Mouse (Mus musculus) midbrain, embryonic 13.5 days (tissue): ENCODE data around the gene Fam178b. TPM values are rescaled to one million over a fixed set of nuclear protein-coding genes. Genes with fewer than 3 reads are reported as not detected.

Source experiments
- ATAC-seq: fragments of 200-750 bp; cut with Nextera tagmentation; 2 replicates; pipeline ENCODE4 v1.8.0; 2017; ENCODE audit warnings: mild to moderate bottlenecking, moderate TSS enrichment, moderate library complexity
- H3K27ac ChIP-seq: fragments of 300-500 bp; sonication (generic); 2 replicates; pipeline ENCODE4 v1.5.1; 2015; ENCODE audit warnings: inconsistent platforms, mild to moderate bottlenecking, moderate library complexity
- H3K27me3 ChIP-seq: fragments of 300-500 bp; sonication (generic); 2 replicates; pipeline ENCODE4 v1.6.1; 2015; ENCODE audit warnings: mild to moderate bottlenecking, inconsistent platforms
- H3K36me3 ChIP-seq: fragments of 300-500 bp; sonication (generic); 2 replicates; pipeline ENCODE4 v1.6.1; 2015; ENCODE audit warnings: mild to moderate bottlenecking, inconsistent platforms
- H3K4me1 ChIP-seq: fragments of 300-500 bp; sonication (generic); replicated peaks from 2 replicates; pipeline ENCODE4 v1.6.1; 2015; ENCODE audit warnings: inconsistent platforms
- H3K4me2 ChIP-seq: fragments of 300-500 bp; sonication (generic); replicated peaks from 2 replicates; pipeline ENCODE4 v1.6.1; 2015; ENCODE audit warnings: moderate library complexity, mild to moderate bottlenecking, inconsistent platforms
- H3K4me3 ChIP-seq: fragments of 300-500 bp; sonication (generic); replicated peaks from 2 replicates; pipeline ENCODE4 v1.5.1; 2015; ENCODE audit warnings: mild to moderate bottlenecking, inconsistent platforms
- H3K9ac ChIP-seq: fragments of 300-500 bp; sonication (generic); replicated peaks from 2 replicates; pipeline ENCODE4 v1.6.1; 2015; ENCODE audit warnings: mild to moderate bottlenecking, inconsistent platforms
- H3K9me3 ChIP-seq: fragments of 300-500 bp; sonication (generic); 2 replicates; pipeline ENCODE4 v1.6.1; 2016; ENCODE audit warnings: mild to moderate bottlenecking, inconsistent platforms
- WGBS: fragments of 180-500 bp; shearing (Covaris S2); methylation state at CpG from one replicate; pipeline ENCODE4 v1.1.7; 2015; 5-methylcytosine and 5-hydroxymethylcytosine counted together
- polyA plus RNA-seq: library from polyadenylated mRNA; unstranded; fragments of >200 nt; fragmentation: Nextera tagmentation; extraction: Ambion mirVana; gene quantifications from 2 replicates; pipeline ENCODE4 v1.2.1, GENCODE M21; 2015

Gene Fam178b
- polyA plus RNA-seq, 1 experiment from 2014 or later = not detected

DNA sequence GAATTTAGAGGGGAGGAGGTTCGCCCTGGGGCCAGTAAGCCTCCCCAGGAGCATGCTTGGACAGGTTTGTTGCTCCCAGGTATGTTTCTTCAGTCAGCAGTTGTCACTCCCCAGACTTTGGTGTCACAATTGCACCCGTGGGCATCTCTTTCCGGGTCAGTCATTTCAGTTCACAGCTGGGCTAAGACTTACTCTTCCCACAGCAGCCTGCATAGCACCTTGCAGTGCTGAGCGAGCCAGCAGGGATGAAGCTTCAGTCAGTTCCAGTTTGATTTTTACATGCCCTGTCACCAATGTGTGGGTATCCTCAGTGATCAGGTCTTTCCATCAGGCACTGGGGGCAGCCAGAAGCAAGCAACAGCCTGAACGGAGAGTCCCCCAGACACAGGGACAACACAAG is 14.0 kb upstream of the Fam178b start:
- 75% methylated on average over 5 of the region's 5 CpGs for WGBS
- Histone ChIP-seq H3K9ac (no peak overlapping the region), H3K4me3 (no peak overlapping the region), H3K27me3 (no peaks in the 10 kb centered on the region), H3K4me1 (peaks cover 7% of the 10 kb centered on the region), H3K9me3 (no peaks in the 10 kb centered on the region), H3K27ac (no peak overlapping the region), H3K36me3 (peaks cover 65% of the 10 kb centered on the region), H3K4me2 (no peak overlapping the region)
- ATAC-seq = no peak

DNA sequence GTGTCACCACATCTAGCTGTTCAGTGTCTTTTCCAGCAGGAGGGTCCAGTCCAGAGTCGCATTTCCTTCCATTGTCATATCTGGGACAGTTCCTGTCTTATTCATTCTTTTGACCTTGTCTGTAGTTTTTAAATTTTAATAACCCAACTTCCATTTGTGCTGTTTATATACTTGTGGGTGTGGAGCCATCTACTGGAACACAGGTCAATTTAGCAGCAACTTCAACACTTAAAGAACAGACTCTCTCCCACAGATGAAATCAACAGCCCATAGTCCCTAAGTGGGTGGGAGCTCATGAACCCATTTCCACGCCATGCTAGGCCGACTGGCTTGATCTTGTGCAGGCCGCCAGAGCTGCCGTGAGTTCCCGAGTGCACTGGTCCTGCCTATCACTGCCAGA is 13.4 kb upstream of the Fam178b start:
- Histone ChIP-seq H3K27ac (no peak overlapping the region), H3K36me3 (peaks cover 58% of the 10 kb centered on the region), H3K4me3 (no peak overlapping the region), H3K27me3 (no peaks in the 10 kb centered on the region), H3K9ac (no peak overlapping the region), H3K4me2 (no peak overlapping the region), H3K4me1 (peaks cover 9% of the 10 kb centered on the region), H3K9me3 (no peaks in the 10 kb centered on the region)
- no peak for ATAC-seq
- 73% methylated on average over 6 of the region's 6 CpGs for WGBS

DNA sequence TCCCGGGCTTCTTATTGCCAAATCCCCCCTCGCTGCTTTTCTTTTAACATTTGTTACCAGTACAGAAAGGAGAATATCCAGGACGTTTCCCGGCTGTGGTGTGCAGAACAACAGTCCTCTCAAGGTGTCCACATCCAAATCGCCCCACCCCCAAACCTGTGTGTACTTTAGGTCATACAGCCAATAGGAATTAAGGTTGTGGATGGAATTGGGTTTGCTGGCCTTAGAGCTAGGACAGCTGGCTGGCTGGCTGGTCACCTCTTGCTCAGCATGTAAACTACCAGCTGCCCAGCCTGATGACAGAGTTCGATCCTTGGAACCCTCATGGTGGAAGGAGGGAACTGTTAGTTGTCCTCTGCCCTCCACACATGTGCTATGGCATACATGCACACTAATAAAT is 11.9 kb upstream of the Fam178b start:
- Histone ChIP-seq H3K9me3 (no peaks in the 10 kb centered on the region), H3K4me3 (no peak overlapping the region), H3K36me3 (peaks cover 43% of the 10 kb centered on the region), H3K4me1 (peaks cover 13% of the 10 kb centered on the region), H3K4me2 (no peak overlapping the region), H3K9ac (no peak overlapping the region), H3K27me3 (no peaks in the 10 kb centered on the region), H3K27ac (no peak overlapping the region)
- ATAC-seq = no peak
- 93% methylated on average over 6 of the region's 6 CpGs for WGBS

DNA sequence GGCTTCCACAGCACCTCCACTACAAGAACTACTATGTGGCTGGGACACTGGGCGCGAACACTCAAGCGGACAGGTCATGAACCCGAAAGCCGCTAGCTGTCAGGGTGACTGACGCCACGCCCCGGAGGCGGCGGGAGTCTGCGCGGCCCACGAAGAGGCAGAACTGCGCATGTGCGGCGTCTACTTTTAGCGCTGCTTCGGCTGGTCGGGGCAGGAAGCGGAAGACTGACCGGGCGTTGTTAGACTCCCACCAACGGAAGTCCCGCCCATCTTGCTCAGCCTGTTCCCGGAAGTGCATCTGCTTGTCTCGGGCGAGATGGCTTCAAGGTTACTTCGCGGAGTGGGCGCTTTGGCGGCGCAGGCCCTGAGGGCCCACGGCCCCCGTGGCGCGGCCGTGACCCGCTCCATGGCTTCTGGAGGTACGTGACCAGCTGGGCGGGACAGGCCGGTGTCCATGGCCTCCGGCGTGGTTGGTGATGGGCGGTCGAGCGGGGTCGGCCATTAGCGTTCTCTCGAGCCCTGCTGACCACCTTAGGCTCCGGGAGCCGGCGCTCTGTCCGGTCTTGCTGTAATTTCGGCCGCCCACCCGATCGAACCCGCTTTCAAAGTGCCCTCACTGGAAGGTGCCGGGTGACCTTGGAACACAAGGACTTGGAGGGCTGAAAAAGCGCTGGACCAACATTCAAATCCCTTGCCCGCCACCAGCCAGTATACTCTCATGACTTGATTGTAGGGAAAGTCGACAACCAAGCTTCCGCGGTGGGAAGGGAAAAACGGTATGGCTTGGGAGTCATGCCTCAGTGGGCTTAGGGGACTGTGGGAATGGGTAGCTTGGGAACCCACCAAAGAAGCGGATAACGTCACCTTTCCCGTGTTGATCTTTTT is 8.5 kb upstream of the Fam178b start, which contains the start of gene Cox5b:
Gene Cox5b (plus strand): TSS at position 179 of the 885 bp plus-strand sequence.
- under 1% methylated on average over 68 of the region's 68 CpGs for WGBS
- H3K9ac ChIP-seq = peak within 1 kb of the TSS; percentile 86
- peaks cover 24% of the 10 kb centered on the region for H3K36me3 ChIP-seq
- H3K4me1 ChIP-seq = peaks cover 13% of the 10 kb centered on the region
- peak within 1 kb of the TSS; percentile 27; the same call in 1 of the 2 replicates for H3K27ac ChIP-seq
- H3K4me3 ChIP-seq = peak within 1 kb of the TSS; percentile 85
- H3K9me3 ChIP-seq = no peaks in the 10 kb centered on the region
- peak; percentile 97 for ATAC-seq
- H3K4me2 ChIP-seq = peak within 1 kb of the TSS; percentile 82
- H3K27me3 ChIP-seq = no peaks in the 10 kb centered on the region

DNA sequence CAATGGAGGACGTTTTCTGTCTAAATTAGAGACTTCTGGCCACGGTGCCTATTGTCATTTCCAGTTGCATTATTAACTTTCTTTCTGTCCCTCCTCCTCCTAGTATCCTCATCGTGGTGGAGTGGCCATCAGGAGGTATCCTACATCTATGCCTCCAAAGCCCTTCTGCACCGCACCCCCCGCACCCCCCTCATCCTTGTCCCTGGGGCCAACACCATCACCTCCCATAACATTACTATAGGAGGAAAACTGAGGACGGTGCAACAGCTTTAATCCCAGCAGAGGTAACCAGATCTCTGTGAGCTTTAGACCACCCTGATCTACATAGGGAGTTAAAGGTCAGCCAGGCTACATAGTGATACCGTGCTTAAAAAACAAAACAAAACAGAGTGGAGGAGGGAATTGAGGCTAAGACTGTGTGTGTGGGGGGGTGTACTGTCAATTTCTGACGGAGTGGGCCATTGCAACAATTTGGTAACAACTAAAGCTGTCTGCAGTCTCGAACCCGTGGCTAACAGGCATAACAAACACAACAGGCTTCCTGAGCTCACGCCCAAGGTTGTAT is 7.8 kb upstream of the Fam178b start:
- peak; percentile 55 for ATAC-seq
- peak overlapping the region; percentile 60; the same call in 1 of the 2 replicates for H3K9ac ChIP-seq
- peak overlapping the region; percentile 82 for H3K4me2 ChIP-seq
- 61% methylated on average over 11 of the region's 11 CpGs for WGBS
- H3K4me3 ChIP-seq = peak overlapping the region; percentile 85
- peaks cover 24% of the 10 kb centered on the region for H3K36me3 ChIP-seq
- H3K27ac ChIP-seq = 0 out of 2 replicates have a peak overlapping the region, but pooled peaks have one; percentile 16
- peaks cover 13% of the 10 kb centered on the region for H3K4me1 ChIP-seq
- H3K27me3 ChIP-seq = no peaks in the 10 kb centered on the region
- no peaks in the 10 kb centered on the region for H3K9me3 ChIP-seq

- Histone ChIP-seq H3K9me3 (no peaks in the 10 kb centered on the region), H3K36me3 (no peaks in the 10 kb centered on the region), H3K27ac (no peak overlapping the region), H3K4me2 (no peak overlapping the region), H3K9ac (no peak overlapping the region), H3K27me3 (no peaks in the 10 kb centered on the region), H3K4me1 (peaks cover 5% of the 10 kb centered on the region; the same call in 1 of the 2 replicates), H3K4me3 (no peak overlapping the region)
- WGBS = 12% methylated on average over 13 of the region's 13 CpGs
- ATAC-seq = peak; percentile 78
Observed at GRCm38 (mm10) chr1:36683810-36684467, 956 bp upstream of the Fam178b start.

DNA sequence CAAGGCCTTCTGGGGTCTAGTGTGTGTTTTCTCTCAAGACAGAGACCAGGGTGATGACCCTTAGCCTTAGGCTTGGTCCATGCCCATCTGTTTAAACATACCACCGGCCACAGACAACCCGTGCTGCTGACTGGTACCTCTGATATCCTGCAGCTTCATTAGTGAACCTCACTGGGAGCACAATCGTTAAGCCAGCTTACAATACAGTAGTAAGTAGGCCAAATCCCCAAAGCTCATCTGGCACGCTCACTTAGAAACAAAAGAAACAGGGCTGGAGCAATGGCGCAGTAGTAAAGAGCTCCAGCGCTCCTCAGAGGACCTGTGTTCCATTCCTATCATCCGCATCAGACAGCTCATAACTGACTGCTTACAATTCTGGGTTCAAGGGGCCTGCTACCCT is 2.1 kb downstream of the Fam178b start:
- H3K9me3 ChIP-seq = no peaks in the 10 kb centered on the region
- no peaks in the 10 kb centered on the region for H3K27me3 ChIP-seq
- no peak overlapping the region for H3K27ac ChIP-seq
- no peak overlapping the region for H3K4me2 ChIP-seq
- no peak overlapping the region for H3K9ac ChIP-seq
- no peaks in the 10 kb centered on the region for H3K36me3 ChIP-seq
- peaks cover 5% of the 10 kb centered on the region; the same call in 1 of the 2 replicates for H3K4me1 ChIP-seq
- no peak for ATAC-seq
- no peak overlapping the region for H3K4me3 ChIP-seq
- 33% methylated on average over 7 of the region's 7 CpGs for WGBS

DNA sequence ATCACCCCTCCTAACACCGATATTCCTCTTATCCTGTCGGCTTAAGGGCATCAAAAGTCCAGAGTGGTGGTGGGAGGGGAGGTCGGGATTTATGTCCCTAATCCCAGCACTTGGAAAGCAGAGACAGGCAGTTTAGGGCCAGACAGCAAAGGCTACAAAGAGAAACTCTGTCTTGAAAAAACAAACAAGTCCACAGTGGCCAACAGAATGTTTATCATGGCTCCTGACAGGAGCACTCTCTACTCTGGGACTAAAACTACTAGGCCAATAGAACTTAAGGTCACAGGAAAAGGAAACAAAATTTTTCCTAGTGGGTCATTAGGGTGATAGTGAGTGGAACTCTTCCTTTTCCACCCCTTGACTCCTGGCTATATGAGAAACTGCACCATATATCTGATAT is 8.0 kb downstream of the Fam178b start:
- ATAC-seq = no peak
- Histone ChIP-seq H3K9me3 (no peaks in the 10 kb centered on the region), H3K4me1 (0 out of 2 replicates have a peak, but pooled peaks cover 2% of the 10 kb centered on the region), H3K27ac (no peak overlapping the region), H3K36me3 (no peaks in the 10 kb centered on the region), H3K4me3 (no peak overlapping the region), H3K9ac (no peak overlapping the region), H3K4me2 (no peak overlapping the region), H3K27me3 (no peaks in the 10 kb centered on the region)
- 58% methylated on average over 3 of the region's 3 CpGs for WGBS

- Histone ChIP-seq H3K27ac (no peak overlapping the region), H3K27me3 (no peaks in the 10 kb centered on the region), H3K9ac (no peak overlapping the region), H3K4me3 (no peak overlapping the region), H3K4me2 (no peak overlapping the region), H3K4me1 (0 out of 2 replicates have a peak, but pooled peaks cover 2% of the 10 kb centered on the region), H3K9me3 (no peaks in the 10 kb centered on the region), H3K36me3 (no peaks in the 10 kb centered on the region)
- ATAC-seq = no peak
- WGBS = 41% methylated on average over 16 of the region's 16 CpGs
Observed at GRCm38 (mm10) chr1:36672648-36673350, 10.2 kb downstream of the Fam178b start.

DNA sequence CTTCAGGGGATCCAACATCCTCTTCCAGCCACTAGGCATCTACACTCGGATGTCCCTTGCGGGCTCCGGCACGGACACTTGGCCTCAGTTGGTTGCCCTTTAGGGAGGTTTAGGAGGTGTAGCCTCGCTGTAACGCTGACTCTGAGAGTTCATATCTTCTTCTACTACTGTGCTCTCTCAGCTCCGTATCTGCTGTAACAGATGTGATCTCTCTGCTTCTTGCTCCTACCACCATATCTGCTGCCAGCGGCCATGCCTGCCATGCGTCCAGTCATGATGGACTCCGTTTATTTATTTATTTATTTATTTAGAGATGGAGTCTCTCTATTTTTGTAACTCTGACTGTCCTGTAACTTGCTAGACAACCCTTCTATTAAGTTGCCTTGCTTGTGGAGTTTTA is 11.7 kb downstream of the Fam178b start:
- no peaks in the 10 kb centered on the region for H3K9me3 ChIP-seq
- no peaks in the 10 kb centered on the region for H3K36me3 ChIP-seq
- no peak overlapping the region for H3K4me2 ChIP-seq
- H3K4me3 ChIP-seq = no peak overlapping the region
- ATAC-seq = no peak
- no peak overlapping the region for H3K9ac ChIP-seq
- H3K4me1 ChIP-seq = 0 out of 2 replicates have a peak, but pooled peaks cover 2% of the 10 kb centered on the region
- no peak overlapping the region for H3K27ac ChIP-seq
- H3K27me3 ChIP-seq = no peaks in the 10 kb centered on the region
- WGBS = 93% methylated on average over 10 of the region's 10 CpGs

DNA sequence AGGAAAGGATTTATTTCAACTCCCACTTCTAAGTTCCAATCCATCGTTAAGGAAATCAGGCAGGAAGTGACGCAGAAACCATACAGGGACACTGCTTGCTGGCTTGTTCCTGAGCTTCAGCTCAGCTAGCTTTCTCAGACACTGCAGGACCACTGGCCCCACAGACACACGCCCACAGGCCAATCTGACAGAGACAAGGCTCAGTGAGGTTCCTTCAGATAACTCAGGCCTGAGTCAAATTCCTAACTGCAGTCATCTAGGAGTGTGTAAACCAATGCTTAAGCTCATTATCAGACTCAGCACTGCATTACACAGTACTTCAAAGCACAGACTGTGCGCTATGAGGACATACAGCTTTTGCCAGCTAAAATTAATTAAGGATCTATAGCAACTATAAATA is 12.7 kb downstream of the Fam178b start:
- no peaks in the 10 kb centered on the region for H3K36me3 ChIP-seq
- H3K4me1 ChIP-seq = 0 out of 2 replicates have a peak, but pooled peaks cover 2% of the 10 kb centered on the region
- 79% methylated on average over 4 of the region's 4 CpGs for WGBS
- H3K9ac ChIP-seq = no peak overlapping the region
- no peak overlapping the region for H3K4me3 ChIP-seq
- no peak overlapping the region for H3K27ac ChIP-seq
- no peak for ATAC-seq
- no peak overlapping the region for H3K4me2 ChIP-seq
- H3K9me3 ChIP-seq = no peaks in the 10 kb centered on the region
- H3K27me3 ChIP-seq = no peaks in the 10 kb centered on the region
